Mouse (Mus musculus): Measurements from ENCODE around the gene Cdc42bpg.

DNA sequence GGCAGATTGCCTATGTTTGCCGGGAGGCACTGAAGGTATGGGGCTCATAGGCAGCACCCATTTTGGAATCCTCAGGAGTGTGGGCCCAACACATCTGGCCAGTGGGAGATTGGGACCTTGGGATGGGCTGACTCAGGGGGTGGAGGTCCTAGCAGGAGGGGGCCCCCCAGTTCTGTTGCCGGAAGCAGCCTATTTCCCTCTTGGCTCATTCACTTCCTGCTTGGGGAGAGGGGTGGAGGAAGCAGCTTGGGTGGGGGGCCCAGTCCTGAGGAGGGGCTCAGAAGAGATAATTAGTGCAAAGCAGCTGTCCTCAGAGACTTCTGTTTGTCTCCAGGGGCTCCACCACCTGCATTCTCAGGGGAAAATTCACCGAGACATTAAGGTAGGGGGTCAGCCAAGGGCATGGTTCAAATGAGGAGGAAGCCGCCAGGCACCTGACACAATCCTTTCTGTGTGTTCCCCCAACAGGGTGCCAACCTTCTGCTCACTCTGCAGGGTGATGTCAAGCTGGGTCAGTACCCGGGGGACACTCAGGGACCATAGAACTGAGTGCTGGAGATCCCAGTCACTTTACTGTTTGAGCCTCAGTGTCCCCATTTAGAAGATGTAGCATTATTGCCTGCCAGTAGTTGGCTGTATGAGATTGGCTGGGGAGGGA is 36.1 kb downstream of the Cdc42bpg start:
- TF ChIP-seq CTCF (conservative IDR thresholded peaks at IDR 0.05; ENCODE audit: low read length) (no peak), POU5F1 (IDR thresholded peaks at IDR 0.05; ENCODE audit: borderline replicate concordance, low read length) (no peak), NANOG (IDR thresholded peaks at IDR 0.05; ENCODE audit: borderline replicate concordance, low read length) (no peak)

Measured in E14TG2a.4 (cell line).